Comparison of ENCODE assay signal across 8 mouse cellular contexts in genomic region chr13:98030959-98031641, GRCm38 (mm10).
DNase-seq lines count a peak whose midpoint lies in the region; ATAC-seq and TF ChIP-seq lines count a peak whose summit lies in the region.

No protein-coding gene starts in this region.

- H3K4me1 ChIP-seq in E14TG2a.4 (replicated peaks; ENCODE audit: low read depth, low read length), result peaks cover 89% of the 10 kb centered on the region
- H3K4me1 ChIP-seq in forebrain, embryonic 11.5 days (replicated peaks; ENCODE audit: control insufficient read depth, insufficient read depth, low read length), result peaks cover 5% of the 10 kb centered on the region; the same call in 1 of the 2 replicates
- H3K4me1 ChIP-seq in heart, postnatal 0 days (ENCODE audit: control insufficient read depth, insufficient read depth), result peaks cover 12% of the 10 kb centered on the region
- H3K4me1 ChIP-seq in liver, embryonic 14.5 days (replicated peaks; ENCODE audit: control insufficient read depth in 2 of 2, insufficient read depth in 2 of 2, low read length in 1 of 2), result no peaks in the 10 kb centered on the region
- no peaks in the 10 kb centered on the region for H3K4me1 ChIP-seq in neural tube, embryonic 11.5 days (ENCODE audit: control insufficient read depth, insufficient read depth, low read length)
- no peaks in the 10 kb centered on the region; the same call in 1 of the 2 replicates for H3K4me1 ChIP-seq in stomach, postnatal 0 days (replicated peaks; ENCODE audit: control insufficient read depth, insufficient read depth)

- no peak overlapping the region for H3K27ac ChIP-seq in forebrain, embryonic 11.5 days (ENCODE audit: low read depth, low read length)
- H3K27ac ChIP-seq in heart, postnatal 0 days (ENCODE audit: low read depth), result peak overlapping the region; percentile 59
- no peak overlapping the region for H3K27ac ChIP-seq in liver, embryonic 14.5 days
- H3K27ac ChIP-seq in neural tube, embryonic 11.5 days (ENCODE audit: low read depth, low read length), result no peak overlapping the region
- peak overlapping the region; percentile 56; the same call in 1 of the 2 replicates for H3K27ac ChIP-seq in stomach, postnatal 0 days (replicated peaks)

- WGBS in forebrain, embryonic 11.5 days, result 14% methylated on average over 16 of the region's 16 CpGs
- 11% methylated on average over 16 of the region's 16 CpGs for WGBS in heart, postnatal 0 days
- WGBS in liver, embryonic 14.5 days (ENCODE audit: insufficient replicate concordance), result 11% methylated on average over 16 of the region's 16 CpGs
- 16% methylated on average over 16 of the region's 16 CpGs for WGBS in neural tube, embryonic 11.5 days
- WGBS in stomach, postnatal 0 days, result 15% methylated on average over 16 of the region's 16 CpGs

- H3K36me3 ChIP-seq in E14TG2a.4 (ENCODE audit: insufficient read depth, low read length), result peaks cover 4% of the 10 kb centered on the region; the same call in 1 of the 2 replicates
- H3K36me3 ChIP-seq in forebrain, embryonic 11.5 days (ENCODE audit: control insufficient read depth, insufficient read depth, low read length), result no peaks in the 10 kb centered on the region
- H3K36me3 ChIP-seq in heart, postnatal 0 days (replicated peaks; ENCODE audit: control insufficient read depth, insufficient read depth, low read length), result no peaks in the 10 kb centered on the region
- no peaks in the 10 kb centered on the region for H3K36me3 ChIP-seq in liver, embryonic 14.5 days (replicated peaks; ENCODE audit: control insufficient read depth, insufficient read depth, low read depth)
- no peaks in the 10 kb centered on the region for H3K36me3 ChIP-seq in neural tube, embryonic 11.5 days (ENCODE audit: control insufficient read depth, insufficient read depth, low read length)
- no peaks in the 10 kb centered on the region; the same call in 1 of the 2 replicates for H3K36me3 ChIP-seq in stomach, postnatal 0 days (ENCODE audit: control insufficient read depth, insufficient read depth, low read length)

- peak; percentile 84 for TF ChIP-seq CTCF in E14TG2a.4 (conservative IDR thresholded peaks at IDR 0.05; ENCODE audit: low read length)
- peak; percentile 96 for TF ChIP-seq CTCF in heart, postnatal 0 days (IDR thresholded peaks at IDR 0.05; ENCODE audit: low read depth)
- peak; percentile 84 for TF ChIP-seq CTCF in liver, embryonic 14.5 days (IDR thresholded peaks at IDR 0.05; ENCODE audit: low read depth)
- TF ChIP-seq CTCF in stomach, postnatal 0 days (IDR thresholded peaks at IDR 0.05; ENCODE audit: low read depth), result peak; percentile 99

- no peak for TF ChIP-seq EP300 in heart, postnatal 0 days (IDR thresholded peaks at IDR 0.05; ENCODE audit: low read depth)
- TF ChIP-seq EP300 in liver, embryonic 14.5 days (IDR thresholded peaks at IDR 0.05; ENCODE audit: low read depth), result no peak
- TF ChIP-seq EP300 in stomach, postnatal 0 days (optimal IDR thresholded peaks at IDR 0.05), result no peak

- H3K4me3 ChIP-seq in E14TG2a.4 (replicated peaks; ENCODE audit: low read length), result peak overlapping the region; percentile 46; the same call in 1 of the 2 replicates
- no peak overlapping the region for H3K4me3 ChIP-seq in forebrain, embryonic 11.5 days (ENCODE audit: low read depth, low read length)
- peak overlapping the region; percentile 41 for H3K4me3 ChIP-seq in heart, postnatal 0 days (ENCODE audit: low read depth, low read length)
- H3K4me3 ChIP-seq in liver, embryonic 14.5 days (ENCODE audit: insufficient read depth in 1 of 2, low read depth in 2 of 2, low read length in 2 of 2), result peak overlapping the region in 1 of 2 experiments; percentile 34; a peak in 2 of 4 replicates
- no peak overlapping the region for H3K4me3 ChIP-seq in neural tube, embryonic 11.5 days (ENCODE audit: low read depth, low read length)
- H3K4me3 ChIP-seq in stomach, postnatal 0 days (ENCODE audit: low read depth, low read length), result peak overlapping the region; percentile 25; the same call in 1 of the 2 replicates

- DNase-seq in c-Kit-positive CD71-negative TER-119-negative erythroid progenitor cells, embryonic 14.5 days (ENCODE audit: low read depth), result peak; percentile 82
- DNase-seq in forebrain, embryonic 11.5 days (ENCODE audit: low spot score), result peak; percentile 84
- DNase-seq in heart, postnatal 0 days (ENCODE audit: low spot score), result peak; percentile 82
- peak; percentile 86 to 89 for DNase-seq in kidney, postnatal 36 days
- peak; percentile 48 to 54 (median 50) for DNase-seq in liver, embryonic 14.5 days (ENCODE audit: low read depth in 3 of 3, low spot score in 3 of 3)
- DNase-seq in neural tube, embryonic 11.5 days (ENCODE audit: low spot score), result peak; percentile 83
- peak; percentile 80 for DNase-seq in stomach, postnatal 0 days (ENCODE audit: low spot score)

- peak overlapping the region; percentile 42 for H3K4me2 ChIP-seq in forebrain, embryonic 11.5 days (ENCODE audit: low read depth, low read length, severe bottlenecking)
- peak overlapping the region; percentile 67 for H3K4me2 ChIP-seq in heart, postnatal 0 days (ENCODE audit: low read depth, low read length)
- H3K4me2 ChIP-seq in liver, embryonic 14.5 days (ENCODE audit: low read depth), result peak overlapping the region; percentile 40
- peak overlapping the region; percentile 30 for H3K4me2 ChIP-seq in neural tube, embryonic 11.5 days (ENCODE audit: low read depth)
- H3K4me2 ChIP-seq in stomach, postnatal 0 days (replicated peaks; ENCODE audit: low read depth), result peak overlapping the region; percentile 51

- H3K9me3 ChIP-seq in E14TG2a.4 (ENCODE audit: low read length), result no peaks in the 10 kb centered on the region
- no peaks in the 10 kb centered on the region for H3K9me3 ChIP-seq in forebrain, embryonic 11.5 days (ENCODE audit: control insufficient read depth, low read length)
- H3K9me3 ChIP-seq in heart, postnatal 0 days (replicated peaks; ENCODE audit: control insufficient read depth, low read length), result no peaks in the 10 kb centered on the region
- no peaks in the 10 kb centered on the region for H3K9me3 ChIP-seq in liver, embryonic 14.5 days (ENCODE audit: control insufficient read depth, low read length)
- H3K9me3 ChIP-seq in neural tube, embryonic 11.5 days (ENCODE audit: control insufficient read depth, low read length), result no peaks in the 10 kb centered on the region
- H3K9me3 ChIP-seq in stomach, postnatal 0 days (ENCODE audit: control insufficient read depth, low read length), result no peaks in the 10 kb centered on the region

- H3K9ac ChIP-seq in forebrain, embryonic 11.5 days (ENCODE audit: low read length), result peak overlapping the region; percentile 44; the same call in 1 of the 2 replicates
- 0 out of 2 replicates have a peak overlapping the region, but pooled peaks have one; percentile 11 for H3K9ac ChIP-seq in heart, postnatal 0 days (replicated peaks; ENCODE audit: low read depth, low read length)
- no peak overlapping the region for H3K9ac ChIP-seq in liver, embryonic 14.5 days (replicated peaks)
- peak overlapping the region; percentile 47 for H3K9ac ChIP-seq in neural tube, embryonic 11.5 days (ENCODE audit: low read length)
- no peak overlapping the region for H3K9ac ChIP-seq in stomach, postnatal 0 days (ENCODE audit: low read length)

- H3K27me3 ChIP-seq in E14TG2a.4 (ENCODE audit: insufficient read depth, low read length), result no peaks in the 10 kb centered on the region
- H3K27me3 ChIP-seq in forebrain, embryonic 11.5 days (ENCODE audit: control insufficient read depth, insufficient read depth, low read length), result no peaks in the 10 kb centered on the region
- H3K27me3 ChIP-seq in heart, postnatal 0 days (ENCODE audit: control insufficient read depth, insufficient read depth, low read length), result no peaks in the 10 kb centered on the region
- H3K27me3 ChIP-seq in liver, embryonic 14.5 days (ENCODE audit: control insufficient read depth, insufficient read depth, low read length), result no peaks in the 10 kb centered on the region
- H3K27me3 ChIP-seq in neural tube, embryonic 11.5 days (ENCODE audit: control insufficient read depth, insufficient read depth, low read length), result no peaks in the 10 kb centered on the region
- no peaks in the 10 kb centered on the region for H3K27me3 ChIP-seq in stomach, postnatal 0 days (ENCODE audit: control insufficient read depth, insufficient read depth, low read length)

- ATAC-seq in forebrain, embryonic 11.5 days (replicated peaks; ENCODE audit: low FRiP score), result peak; percentile 72
- peak; percentile 64; the same call in 1 of the 2 replicates for ATAC-seq in heart, postnatal 0 days (ENCODE audit: insufficient read depth, low read depth)
- 0 out of 2 replicates have a peak, but pooled peaks have one; percentile 43 for ATAC-seq in liver, embryonic 14.5 days (ENCODE audit: insufficient read depth)
- ATAC-seq in neural tube, embryonic 11.5 days (ENCODE audit: insufficient read depth, low FRiP score, low TSS enrichment), result 0 out of 2 replicates have a peak, but pooled peaks have one; percentile 45
- peak; percentile 78 for ATAC-seq in stomach, postnatal 0 days (ENCODE audit: low FRiP score, low TSS enrichment)

Comparison
In these comparisons a context has a peak if more than half of its experiments do, and no peak if none do; other contexts are left out.
1. H3K4me3 ChIP-seq: peak in E14TG2a.4 (single experiment), heart, postnatal 0 days (single experiment) and stomach, postnatal 0 days (single experiment); none in forebrain, embryonic 11.5 days (single experiment) and neural tube, embryonic 11.5 days (single experiment).
2. H3K27ac ChIP-seq: peak in heart, postnatal 0 days (single experiment) and stomach, postnatal 0 days (single experiment); none in forebrain, embryonic 11.5 days (single experiment), liver, embryonic 14.5 days (single experiment) and neural tube, embryonic 11.5 days (single experiment).
3. H3K9ac ChIP-seq: peak in forebrain, embryonic 11.5 days (single experiment), heart, postnatal 0 days (single experiment) and neural tube, embryonic 11.5 days (single experiment); none in liver, embryonic 14.5 days (single experiment) and stomach, postnatal 0 days (single experiment).
4. Peak in every context shown above with its lines, with median percentiles within 50 percentile points of each other: CTCF ChIP-seq, DNase-seq, ATAC-seq and H3K4me2 ChIP-seq.